Mouse (Mus musculus) megakaryocyte, embryonic 14.5 days (primary cell): ENCODE measurements around the gene Nenf.

Experiments used
- FLI1 ChIP-seq: IDR thresholded peaks from 2 replicates; pipeline ENCODE4 v1.6.1; 2012; ENCODE audit warnings: low read length, inconsistent platforms, mixed read lengths
- GATA1 ChIP-seq: IDR thresholded peaks from 3 replicates; pipeline ENCODE4 v1.6.1; 2012; ENCODE audit warnings: mixed read lengths, low read length, inconsistent platforms, borderline replicate concordance

- TF ChIP-seq GATA1: no peak
- TF ChIP-seq FLI1: no peak
Measured at GRCm38 (mm10) chr1:191326233-191326882, 8.4 kb upstream of the Nenf start.
